Mouse (Mus musculus): ENCODE results near the gene Sergef. TPM values are rescaled to one million over a fixed set of nuclear protein-coding genes. Genes with fewer than 3 reads are reported as not detected.

Sergef gene
- polyA plus RNA-seq, 1 experiment = 0.16 TPM

- Histone ChIP-seq H3K4me1 (ENCODE audit: control insufficient read depth) (peaks cover 2% of the 10 kb centered on the region), H3K4me3 (replicated peaks) (no peak overlapping the region), H3K27me3 (ENCODE audit: control insufficient read depth) (no peaks in the 10 kb centered on the region), H3K9me3 (ENCODE audit: control insufficient read depth, low read length) (no peaks in the 10 kb centered on the region), H3K36me3 (ENCODE audit: control insufficient read depth) (peaks cover 2% of the 10 kb centered on the region)
- TF ChIP-seq TAL1 (IDR thresholded peaks at IDR 0.05; ENCODE audit: low read length) (no peak), GATA1 (IDR thresholded peaks at IDR 0.05; ENCODE audit: low read length) (no peak)
Observed at GRCm38 (mm10) chr7:46623979-46624378, 15.6 kb downstream of the Sergef start.

- no peaks in the 10 kb centered on the region for H3K9me3 ChIP-seq (ENCODE audit: control insufficient read depth, low read length)
- TF ChIP-seq GATA1 (IDR thresholded peaks at IDR 0.05; ENCODE audit: low read length) (no peak), TAL1 (IDR thresholded peaks at IDR 0.05; ENCODE audit: low read length) (no peak)
- peaks cover 2% of the 10 kb centered on the region for H3K36me3 ChIP-seq (ENCODE audit: control insufficient read depth)
- no peak overlapping the region for H3K4me3 ChIP-seq (replicated peaks)
- H3K4me1 ChIP-seq (ENCODE audit: control insufficient read depth) = no peaks in the 10 kb centered on the region
- no peaks in the 10 kb centered on the region for H3K27me3 ChIP-seq (ENCODE audit: control insufficient read depth)
Observed at GRCm38 (mm10) chr7:46618416-46619110, 21.0 kb downstream of the Sergef start.

GRCm38 (mm10) chr7:46616429-46617005 lies 23.1 kb downstream of the Sergef start:
- Histone ChIP-seq H3K9me3 (ENCODE audit: control insufficient read depth, low read length) (no peaks in the 10 kb centered on the region), H3K36me3 (ENCODE audit: control insufficient read depth) (peaks cover 2% of the 10 kb centered on the region), H3K4me1 (ENCODE audit: control insufficient read depth) (no peaks in the 10 kb centered on the region), H3K27me3 (ENCODE audit: control insufficient read depth) (no peaks in the 10 kb centered on the region), H3K4me3 (replicated peaks) (no peak overlapping the region)
- TF ChIP-seq GATA1 (IDR thresholded peaks at IDR 0.05; ENCODE audit: low read length) (no peak), TAL1 (IDR thresholded peaks at IDR 0.05; ENCODE audit: low read length) (no peak)

- no peaks in the 10 kb centered on the region for H3K9me3 ChIP-seq (ENCODE audit: control insufficient read depth, low read length)
- H3K4me1 ChIP-seq (ENCODE audit: control insufficient read depth) = no peaks in the 10 kb centered on the region
- peaks cover 2% of the 10 kb centered on the region for H3K36me3 ChIP-seq (ENCODE audit: control insufficient read depth)
- no peak overlapping the region for H3K4me3 ChIP-seq (replicated peaks)
- H3K27me3 ChIP-seq (ENCODE audit: control insufficient read depth) = no peaks in the 10 kb centered on the region
- TF ChIP-seq TAL1 (IDR thresholded peaks at IDR 0.05; ENCODE audit: low read length) = no peak
- TF ChIP-seq GATA1 (IDR thresholded peaks at IDR 0.05; ENCODE audit: low read length) = no peak
Observed at GRCm38 (mm10) chr7:46615256-46615977, 24.2 kb downstream of the Sergef start.

GRCm38 (mm10) chr7:46614263-46614662 lies 25.3 kb downstream of the Sergef start:
- TF ChIP-seq TAL1 (IDR thresholded peaks at IDR 0.05; ENCODE audit: low read length) (no peak), GATA1 (IDR thresholded peaks at IDR 0.05; ENCODE audit: low read length) (no peak)
- Histone ChIP-seq H3K4me3 (replicated peaks) (no peak overlapping the region), H3K4me1 (ENCODE audit: control insufficient read depth) (no peaks in the 10 kb centered on the region), H3K36me3 (ENCODE audit: control insufficient read depth) (no peaks in the 10 kb centered on the region; the same call in none of the 2 replicates), H3K27me3 (ENCODE audit: control insufficient read depth) (no peaks in the 10 kb centered on the region), H3K9me3 (ENCODE audit: control insufficient read depth, low read length) (no peaks in the 10 kb centered on the region)

GRCm38 (mm10) chr7:46613091-46613490 lies 26.5 kb downstream of the Sergef start:
- no peaks in the 10 kb centered on the region; the same call in 1 of the 2 replicates for H3K36me3 ChIP-seq (ENCODE audit: control insufficient read depth)
- no peak overlapping the region for H3K4me3 ChIP-seq (replicated peaks)
- TF ChIP-seq TAL1 (IDR thresholded peaks at IDR 0.05; ENCODE audit: low read length) = no peak
- TF ChIP-seq GATA1 (IDR thresholded peaks at IDR 0.05; ENCODE audit: low read length) = no peak
- H3K4me1 ChIP-seq (ENCODE audit: control insufficient read depth) = no peaks in the 10 kb centered on the region
- H3K27me3 ChIP-seq (ENCODE audit: control insufficient read depth) = no peaks in the 10 kb centered on the region
- no peaks in the 10 kb centered on the region for H3K9me3 ChIP-seq (ENCODE audit: control insufficient read depth, low read length)

GRCm38 (mm10) chr7:46612421-46612937 lies 27.1 kb downstream of the Sergef start:
- H3K4me1 ChIP-seq (ENCODE audit: control insufficient read depth) = no peaks in the 10 kb centered on the region
- no peaks in the 10 kb centered on the region for H3K9me3 ChIP-seq (ENCODE audit: control insufficient read depth, low read length)
- no peak overlapping the region for H3K4me3 ChIP-seq (replicated peaks)
- no peaks in the 10 kb centered on the region; the same call in 1 of the 2 replicates for H3K36me3 ChIP-seq (ENCODE audit: control insufficient read depth)
- no peak for TF ChIP-seq GATA1 (IDR thresholded peaks at IDR 0.05; ENCODE audit: low read length)
- no peak for TF ChIP-seq TAL1 (IDR thresholded peaks at IDR 0.05; ENCODE audit: low read length)
- no peaks in the 10 kb centered on the region for H3K27me3 ChIP-seq (ENCODE audit: control insufficient read depth)

GRCm38 (mm10) chr7:46611970-46612369 lies 27.6 kb downstream of the Sergef start:
- H3K9me3 ChIP-seq (ENCODE audit: control insufficient read depth, low read length) = no peaks in the 10 kb centered on the region
- no peaks in the 10 kb centered on the region for H3K4me1 ChIP-seq (ENCODE audit: control insufficient read depth)
- H3K36me3 ChIP-seq (ENCODE audit: control insufficient read depth) = no peaks in the 10 kb centered on the region; the same call in 1 of the 2 replicates
- H3K27me3 ChIP-seq (ENCODE audit: control insufficient read depth) = no peaks in the 10 kb centered on the region
- H3K4me3 ChIP-seq (replicated peaks) = no peak overlapping the region
- no peak for TF ChIP-seq TAL1 (IDR thresholded peaks at IDR 0.05; ENCODE audit: low read length)

- H3K4me3 ChIP-seq (replicated peaks) = no peak overlapping the region
- peaks cover 2% of the 10 kb centered on the region; the same call in 1 of the 2 replicates for H3K36me3 ChIP-seq (ENCODE audit: control insufficient read depth)
- no peaks in the 10 kb centered on the region for H3K4me1 ChIP-seq (ENCODE audit: control insufficient read depth)
- no peaks in the 10 kb centered on the region for H3K9me3 ChIP-seq (ENCODE audit: control insufficient read depth, low read length)
- TF ChIP-seq GATA1 (IDR thresholded peaks at IDR 0.05; ENCODE audit: low read length) (no peak), TAL1 (IDR thresholded peaks at IDR 0.05; ENCODE audit: low read length) (no peak)
- no peaks in the 10 kb centered on the region for H3K27me3 ChIP-seq (ENCODE audit: control insufficient read depth)
Observed at GRCm38 (mm10) chr7:46609317-46609716, 30.3 kb downstream of the Sergef start.

Measured in erythroblast, embryonic 14.5 days (primary cell).